Comparison of ENCODE assay signal across 8 mouse cellular contexts in the genomic region with DNA sequence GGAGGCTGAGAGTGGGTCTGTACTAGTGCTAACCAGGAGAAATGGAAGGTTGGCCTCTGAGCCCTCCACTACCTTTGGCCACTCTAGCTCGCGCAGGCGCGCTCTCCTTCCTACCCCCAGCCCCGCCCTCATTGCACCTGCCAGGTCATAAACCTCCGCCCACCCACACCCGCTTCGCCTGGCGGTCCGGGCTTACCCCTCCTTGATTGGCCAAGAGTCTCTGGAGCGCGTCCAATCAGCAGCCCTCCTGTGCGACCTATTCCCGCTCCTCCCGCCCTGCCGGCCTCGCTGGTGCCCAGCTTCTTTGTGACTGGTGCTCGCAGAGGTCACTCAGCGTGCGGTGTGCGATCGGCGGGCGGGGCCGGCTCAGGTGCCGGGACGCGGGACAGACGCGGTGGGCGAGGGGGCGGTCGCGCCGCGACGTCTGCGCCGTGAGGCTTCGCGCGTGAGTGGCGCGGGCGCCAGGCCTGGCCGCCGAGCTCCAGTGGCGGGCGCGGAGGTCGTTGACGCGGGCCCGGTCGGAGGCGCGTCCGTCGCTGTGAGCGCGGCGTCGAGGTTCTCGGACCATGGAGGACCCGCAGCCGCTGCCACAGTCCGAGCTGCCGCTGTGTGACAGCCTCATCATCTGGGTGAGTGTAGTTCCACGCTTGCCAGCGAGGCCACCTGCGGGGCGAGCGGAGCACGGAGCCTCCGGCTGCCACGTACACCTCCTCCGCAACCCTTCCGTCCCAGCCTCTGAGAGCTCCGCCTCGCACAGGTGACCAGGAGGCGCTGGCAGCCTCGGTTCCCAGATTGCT. TPM values are rescaled to one million over a fixed set of nuclear protein-coding genes. Genes with fewer than 3 reads are reported as not detected.
A peak's percentile ranks its signal among the peaks of the same experiment; 100 is the strongest.
DNase-seq lines count a peak whose midpoint lies in the region; ATAC-seq and TF ChIP-seq lines count a peak whose summit lies in the region.

Gene Hook1, plus strand, starts transcription at position 313 of the 797 bp plus-strand sequence.

- peak; percentile 98 for ATAC-seq in activated CD4-positive, CD25-positive, alpha-beta regulatory T cell, adult 4 months
- ATAC-seq in hindbrain, embryonic 15.5 days (ENCODE audit: low FRiP score, low read depth) = peak; percentile 100

- no peaks in the 10 kb centered on the region for H3K9me3 ChIP-seq in hindbrain, embryonic 15.5 days

- peak; percentile 95 for DNase-seq in gastrocnemius, adult 2 months
- DNase-seq in layer of hippocampus, postnatal 25 days (ENCODE audit: extremely low spot score in 1 of 2, low spot score in 1 of 2) = peak; percentile 79 to 81
- peak; percentile 94 for DNase-seq in lung, postnatal 10 days
- peak; percentile 83 for DNase-seq in ovary, postnatal 14 days (ENCODE audit: low spot score)
- peak; percentile 95 for DNase-seq in thymus, postnatal 0 days (ENCODE audit: low spot score)

- no peaks in the 10 kb centered on the region for H3K27me3 ChIP-seq in hindbrain, embryonic 15.5 days

- H3K9ac ChIP-seq in hindbrain, embryonic 15.5 days = peak within 1 kb of the TSS; percentile 77

- TF ChIP-seq POLR2A in cortical plate, adult 2 months (IDR thresholded peaks at IDR 0.05; ENCODE audit: extremely low read depth, insufficient read depth, low read length) = peak; percentile 92

- no peak for TF ChIP-seq CTCF in cortical plate, adult 2 months (IDR thresholded peaks at IDR 0.05; ENCODE audit: extremely low read depth, insufficient read depth, low read length)
- TF ChIP-seq CTCF in gastrocnemius, adult 2 months (IDR thresholded peaks at IDR 0.05) = no peak

- H3K27ac ChIP-seq in cortical plate, adult 2 months (ENCODE audit: insufficient read depth, low read length) = peak within 1 kb of the TSS; percentile 98
- peak within 1 kb of the TSS; percentile 87 for H3K27ac ChIP-seq in gastrocnemius, adult 2 months
- H3K27ac ChIP-seq in hindbrain, embryonic 15.5 days (replicated peaks) = peak within 1 kb of the TSS; percentile 88

- WGBS in hindbrain, embryonic 15.5 days = under 1% methylated on average over 80 of the region's 82 CpGs

- intact Hi-C loops in gastrocnemius, adult 2 months (cut with DNase I) = no loop called here

- peak within 1 kb of the TSS; percentile 70 for H3K4me2 ChIP-seq in hindbrain, embryonic 15.5 days

- H3K36me3 ChIP-seq in hindbrain, embryonic 15.5 days = no peaks in the 10 kb centered on the region

- H3K4me3 ChIP-seq in cortical plate, adult 2 months (ENCODE audit: insufficient read depth, low read length) = peak within 1 kb of the TSS; percentile 98
- H3K4me3 ChIP-seq in gastrocnemius, adult 2 months = peak within 1 kb of the TSS; percentile 79
- peak within 1 kb of the TSS; percentile 77 for H3K4me3 ChIP-seq in hindbrain, embryonic 15.5 days

- H3K4me1 ChIP-seq in cortical plate, adult 2 months (ENCODE audit: control insufficient read depth, insufficient read depth, low read length) = no peaks in the 10 kb centered on the region
- H3K4me1 ChIP-seq in hindbrain, embryonic 15.5 days (replicated peaks) = peaks cover 22% of the 10 kb centered on the region

RNA-seq across cellular contexts. Expression of gene Hook1, which starts in this region (rescaled TPM):
- polyA plus RNA-seq in activated CD4-positive, CD25-positive, alpha-beta regulatory T cell, adult 4 months (2017; shearing (Covaris generic)) = 1 to 10 TPM; 7.4 to 8.2 TPM
- 62.8 and 75.6 TPM in 2 replicates for polyA plus RNA-seq in cortical plate, adult 2 months (2012; rRNA removed)
- total RNA-seq in gastrocnemius, adult 2 months (2021) = 10 to 100 TPM; 13.3 to 17.0 TPM
- 60.8 and 63.4 TPM in 2 replicates for polyA plus RNA-seq in hindbrain, embryonic 15.5 days (2015; fragmentation: Nextera tagmentation; extraction: Ambion mirVana)
- total RNA-seq in layer of hippocampus, postnatal 25 days (2021) = 10 to 100 TPM; 50.5 to 61.4 TPM
- 17.1 and 17.6 TPM in 2 replicates for polyA plus RNA-seq in thymus, postnatal 0 days (2015; fragmentation: Nextera tagmentation; extraction: Ambion mirVana)

Comparison
In these comparisons a context has a peak if more than half of its experiments do, and no peak if none do; other contexts are left out.
1. Peak in every context shown above with its lines: DNase-seq, ATAC-seq, H3K4me3 ChIP-seq and H3K27ac ChIP-seq.